Mouse (Mus musculus) layer of hippocampus, adult 8-10 months (tissue): Measurements from ENCODE around the gene Gm7271. TPM values are rescaled to one million over a fixed set of nuclear protein-coding genes. Genes with fewer than 3 reads are reported as not detected.

Source experiments
- total RNA-seq, 4 experiments: library from RNA; stranded (reverse); gene quantifications; 2 replicates each; pipeline ENCODE4 v1.2.4; 2022

Gm7271 gene
- total RNA-seq, 4 experiments from 2014 or later = not detected

Other genes starting within 250 kb of the Gm7271 start
- gene Clock, start 179.2 kb upstream of the Gm7271 start, total RNA-seq = 10 to 100 TPM; 41.8 to 56.0 (median 49.7) TPM
- not detected for gene Pdcl2, start 152.9 kb upstream of the Gm7271 start, total RNA-seq
- gene Nmu, start 120.3 kb upstream of the Gm7271 start, total RNA-seq = not detected
- 10 to 100 TPM; 52.0 to 68.2 (median 61.9) TPM for gene Exoc1, start 45.3 kb downstream of the Gm7271 start, total RNA-seq
- 1 to 10 TPM; 7.2 to 8.0 (median 7.6) TPM for gene Cep135, start 104.7 kb downstream of the Gm7271 start, total RNA-seq
- gene C530008M17Rik, start 172.5 kb downstream of the Gm7271 start, total RNA-seq = 10 to 100 TPM; 75.9 to 99.3 (median 89.4) TPM